Mouse (Mus musculus) heart, embryonic 15.5 days (tissue): ENCODE data around the gene Camta1. TPM values are rescaled to one million over a fixed set of nuclear protein-coding genes. Genes with fewer than 3 reads are reported as not detected.

Source experiments
- ATAC-seq: fragments of 200-750 bp; cut with Nextera tagmentation; replicated peaks from 2 replicates; pipeline ENCODE4 v1.8.0; 2017; ENCODE audit warnings: low read depth, moderate TSS enrichment; ENCODE audit not compliant: insufficient number of reproducible peaks, insufficient read depth, low FRiP score
- H3K27ac ChIP-seq: fragments of 300-500 bp; sonication (generic); 2 replicates; pipeline ENCODE4 v1.5.1; 2015; ENCODE audit warnings: mild to moderate bottlenecking, inconsistent platforms
- H3K27me3 ChIP-seq: fragments of 300-500 bp; sonication (generic); 2 replicates; pipeline ENCODE4 v1.6.1; 2015; ENCODE audit warnings: inconsistent platforms
- H3K36me3 ChIP-seq: fragments of 300-500 bp; sonication (generic); 2 replicates; pipeline ENCODE4 v1.6.1; 2015; ENCODE audit warnings: mild to moderate bottlenecking, inconsistent platforms
- H3K4me1 ChIP-seq: fragments of 300-500 bp; sonication (generic); replicated peaks from 2 replicates; pipeline ENCODE4 v1.6.1; 2015; ENCODE audit warnings: inconsistent platforms
- H3K4me2 ChIP-seq: fragments of 300-500 bp; sonication (generic); 2 replicates; pipeline ENCODE4 v1.6.1; 2015; ENCODE audit warnings: inconsistent platforms, mild to moderate bottlenecking, moderate library complexity
- H3K4me3 ChIP-seq: fragments of 300-500 bp; sonication (generic); 2 replicates; pipeline ENCODE4 v1.5.1; 2015; ENCODE audit warnings: mild to moderate bottlenecking, inconsistent platforms
- H3K9ac ChIP-seq: fragments of 300-500 bp; sonication (generic); 2 replicates; pipeline ENCODE4 v1.6.1; 2015; ENCODE audit warnings: mild to moderate bottlenecking, inconsistent platforms
- H3K9me3 ChIP-seq: fragments of 300-500 bp; sonication (generic); replicated peaks from 2 replicates; pipeline ENCODE4 v1.6.1; 2016; ENCODE audit warnings: inconsistent platforms
- WGBS: fragments of 180-500 bp; shearing (Covaris S2); methylation state at CpG from one replicate; pipeline ENCODE4 v1.1.7; 2015; ENCODE audit warnings: mixed read lengths; 5-methylcytosine and 5-hydroxymethylcytosine counted together
- polyA plus RNA-seq: library from polyadenylated mRNA; unstranded; fragments of >200 nt; fragmentation: Nextera tagmentation; extraction: Ambion mirVana; gene quantifications from 2 replicates; pipeline ENCODE4 v1.2.1, GENCODE M21; 2015

The Camta1 gene
- polyA plus RNA-seq, 1 experiment from 2014 or later: 165 TPM

- H3K36me3 ChIP-seq: no peaks in the 10 kb centered on the region
- H3K27ac ChIP-seq: no peak overlapping the region
- H3K4me2 ChIP-seq: no peak overlapping the region
- H3K9me3 ChIP-seq: no peaks in the 10 kb centered on the region
- no peak for ATAC-seq
- H3K27me3 ChIP-seq: no peaks in the 10 kb centered on the region
- no peak overlapping the region for H3K9ac ChIP-seq
- no peaks in the 10 kb centered on the region for H3K4me1 ChIP-seq
- no peak overlapping the region for H3K4me3 ChIP-seq
- 57% methylated on average over 7 of the region's 7 CpGs for WGBS
These were observed 268.6 kb downstream of the Camta1 start for GRCm38 (mm10) chr4:151593042-151593441.

DNA sequence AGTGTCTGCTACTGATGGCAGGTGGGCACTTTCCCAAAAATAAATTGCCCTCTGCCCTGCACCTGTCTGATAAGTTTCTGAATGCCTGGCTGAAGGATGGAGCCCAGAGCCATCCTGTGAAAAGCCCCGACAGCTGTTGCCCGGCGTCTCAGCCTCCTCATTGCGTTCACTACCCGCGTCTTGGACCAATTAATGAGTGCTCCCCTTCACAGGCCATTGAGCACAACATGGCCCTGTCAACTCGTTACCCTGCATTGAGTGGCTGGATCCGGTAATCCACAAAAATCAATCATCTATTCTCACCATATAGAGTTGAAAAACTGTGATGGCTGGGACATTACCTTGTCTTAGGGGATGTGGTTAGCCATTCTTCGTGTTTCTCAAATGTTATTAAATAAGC is 275.6 kb downstream of the Camta1 start:
- no peaks in the 10 kb centered on the region for H3K36me3 ChIP-seq
- H3K9ac ChIP-seq: no peak overlapping the region
- H3K27ac ChIP-seq: no peak overlapping the region
- WGBS: 72% methylated on average over 9 of the region's 9 CpGs
- H3K4me2 ChIP-seq: no peak overlapping the region
- no peaks in the 10 kb centered on the region for H3K9me3 ChIP-seq
- no peak overlapping the region for H3K4me3 ChIP-seq
- H3K4me1 ChIP-seq: no peaks in the 10 kb centered on the region
- no peak for ATAC-seq
- H3K27me3 ChIP-seq: no peaks in the 10 kb centered on the region

GRCm38 (mm10) chr4:151577961-151578360 is 283.7 kb downstream of the Camta1 start:
- Histone ChIP-seq H3K27me3 (no peaks in the 10 kb centered on the region), H3K36me3 (no peaks in the 10 kb centered on the region), H3K4me1 (no peaks in the 10 kb centered on the region), H3K9ac (no peak overlapping the region), H3K27ac (no peak overlapping the region), H3K9me3 (no peaks in the 10 kb centered on the region), H3K4me2 (no peak overlapping the region), H3K4me3 (no peak overlapping the region)
- 65% methylated on average over 3 of the region's 3 CpGs for WGBS
- ATAC-seq: no peak

- H3K4me1 ChIP-seq: no peaks in the 10 kb centered on the region
- no peak overlapping the region for H3K4me3 ChIP-seq
- no peak for ATAC-seq
- no peaks in the 10 kb centered on the region for H3K27me3 ChIP-seq
- H3K9me3 ChIP-seq: no peaks in the 10 kb centered on the region
- H3K27ac ChIP-seq: no peak overlapping the region
- H3K36me3 ChIP-seq: no peaks in the 10 kb centered on the region
- no peak overlapping the region for H3K4me2 ChIP-seq
- WGBS: 67% methylated on average over 15 of the region's 15 CpGs
- no peak overlapping the region for H3K9ac ChIP-seq
These were observed 285.2 kb downstream of the Camta1 start for GRCm38 (mm10) chr4:151576291-151577108.

DNA sequence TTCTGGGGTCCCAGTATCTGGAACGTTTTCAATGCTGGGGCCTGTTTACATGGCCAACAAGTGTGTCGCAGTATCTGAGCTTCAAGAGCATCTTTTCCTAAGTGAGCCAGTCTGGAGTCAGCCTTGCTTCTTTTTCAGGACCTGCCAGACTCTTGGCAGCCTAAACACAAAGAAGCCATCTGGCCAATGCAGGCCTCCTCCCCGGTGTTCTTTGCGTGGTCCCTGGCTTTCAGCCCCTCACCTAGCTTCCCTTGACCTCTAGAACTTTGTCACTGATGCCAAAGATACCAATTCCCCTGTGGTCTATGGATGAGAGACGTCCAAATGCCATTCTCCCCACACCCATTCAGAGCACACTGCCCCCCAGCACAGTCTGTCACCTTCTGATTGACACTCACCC is 289.0 kb downstream of the Camta1 start:
- no peak overlapping the region for H3K4me2 ChIP-seq
- no peak for ATAC-seq

DNA sequence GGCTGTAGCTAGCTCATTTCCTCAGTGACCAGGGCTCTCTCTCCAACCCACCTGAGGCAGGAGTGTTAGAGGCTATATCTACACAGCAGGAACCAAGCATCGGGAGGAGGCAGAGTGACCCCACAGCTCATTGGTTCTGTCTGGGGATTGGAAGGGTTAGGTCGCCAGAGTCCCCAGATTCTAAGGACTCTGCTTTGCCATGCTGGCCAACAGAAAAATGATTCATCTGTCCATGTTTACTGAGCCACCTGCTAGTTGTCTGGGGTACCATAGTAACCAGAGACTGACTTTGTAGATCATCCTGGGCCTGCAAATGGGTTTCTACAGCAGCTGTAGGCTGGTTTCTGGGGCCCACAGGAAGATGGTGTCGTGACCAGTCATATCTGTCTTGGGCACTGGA is 292.1 kb downstream of the Camta1 start:
- 66% methylated on average over 3 of the region's 3 CpGs for WGBS
- no peaks in the 10 kb centered on the region for H3K9me3 ChIP-seq
- H3K4me2 ChIP-seq: no peak overlapping the region
- no peaks in the 10 kb centered on the region for H3K4me1 ChIP-seq
- no peak overlapping the region for H3K9ac ChIP-seq
- no peaks in the 10 kb centered on the region for H3K27me3 ChIP-seq
- H3K4me3 ChIP-seq: no peak overlapping the region
- no peak for ATAC-seq
- no peaks in the 10 kb centered on the region for H3K36me3 ChIP-seq
- no peak overlapping the region for H3K27ac ChIP-seq

More for the DNA sequence above, 289.0 kb downstream of the Camta1 start:
- Histone ChIP-seq H3K27ac (no peak overlapping the region), H3K4me3 (no peak overlapping the region), H3K9ac (no peak overlapping the region), H3K27me3 (no peaks in the 10 kb centered on the region), H3K9me3 (no peaks in the 10 kb centered on the region), H3K4me1 (no peaks in the 10 kb centered on the region), H3K36me3 (no peaks in the 10 kb centered on the region)
- 59% methylated on average over 5 of the region's 5 CpGs for WGBS

DNA sequence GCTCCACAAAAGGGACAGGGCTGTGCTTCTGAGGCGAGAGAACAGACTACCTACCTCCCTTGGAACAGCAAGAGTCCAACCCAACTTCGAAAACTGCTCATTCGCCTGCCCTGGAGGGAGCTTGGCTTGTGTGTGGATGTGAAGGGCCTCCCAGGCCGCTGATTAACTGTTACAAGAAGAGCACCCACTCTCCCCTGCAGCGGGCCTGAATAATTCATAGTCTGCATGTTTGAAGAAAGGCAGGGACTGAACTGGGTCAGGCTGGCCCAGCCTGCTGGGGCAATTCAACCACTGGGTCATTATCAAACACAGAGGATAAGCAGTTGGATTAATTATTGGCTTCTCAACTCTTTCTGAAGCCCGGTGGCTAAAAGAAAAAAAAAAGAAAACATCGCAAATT is 292.8 kb downstream of the Camta1 start:
- no peak for ATAC-seq
- WGBS: 59% methylated on average over 7 of the region's 7 CpGs

GRCm38 (mm10) chr4:151567105-151567504 is 294.6 kb downstream of the Camta1 start:
- no peak for ATAC-seq
- Histone ChIP-seq H3K4me3 (no peak overlapping the region), H3K9ac (no peak overlapping the region), H3K4me1 (no peaks in the 10 kb centered on the region), H3K27me3 (no peaks in the 10 kb centered on the region), H3K9me3 (no peaks in the 10 kb centered on the region), H3K36me3 (no peaks in the 10 kb centered on the region), H3K27ac (no peak overlapping the region), H3K4me2 (no peak overlapping the region)
- WGBS: 70% methylated on average over 4 of the region's 4 CpGs

More for the DNA sequence above, 292.8 kb downstream of the Camta1 start:
- Histone ChIP-seq H3K9ac (no peak overlapping the region), H3K36me3 (no peaks in the 10 kb centered on the region), H3K27me3 (no peaks in the 10 kb centered on the region), H3K4me1 (no peaks in the 10 kb centered on the region), H3K9me3 (no peaks in the 10 kb centered on the region), H3K27ac (no peak overlapping the region), H3K4me2 (no peak overlapping the region), H3K4me3 (no peak overlapping the region)

DNA sequence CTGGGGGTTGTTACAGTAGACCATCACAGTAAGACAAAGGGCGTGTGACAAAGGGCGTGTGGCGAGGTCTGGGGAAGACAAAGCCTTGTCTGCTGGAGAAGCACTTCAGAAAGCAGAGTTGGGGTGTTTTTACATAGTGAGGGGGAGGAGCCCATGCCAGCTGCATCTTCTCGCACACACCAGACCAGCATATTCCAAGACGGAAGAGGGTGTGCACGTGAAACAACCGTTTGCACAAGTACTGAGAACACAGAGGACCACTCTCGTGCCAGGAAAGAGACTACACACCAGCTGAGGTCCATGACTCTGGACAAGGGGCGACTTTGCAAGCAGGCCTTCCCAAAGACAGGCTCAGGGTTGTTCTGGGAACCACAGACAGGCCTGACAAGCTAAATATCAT is 306.2 kb downstream of the Camta1 start:
- H3K9me3 ChIP-seq: no peaks in the 10 kb centered on the region
- H3K4me3 ChIP-seq: no peak overlapping the region
- no peak overlapping the region for H3K27ac ChIP-seq
- no peak for ATAC-seq
- H3K4me2 ChIP-seq: no peak overlapping the region
- H3K36me3 ChIP-seq: no peaks in the 10 kb centered on the region
- H3K4me1 ChIP-seq: peaks cover 7% of the 10 kb centered on the region
- H3K9ac ChIP-seq: no peak overlapping the region
- WGBS: 76% methylated on average over 9 of the region's 9 CpGs
- H3K27me3 ChIP-seq: no peaks in the 10 kb centered on the region

DNA sequence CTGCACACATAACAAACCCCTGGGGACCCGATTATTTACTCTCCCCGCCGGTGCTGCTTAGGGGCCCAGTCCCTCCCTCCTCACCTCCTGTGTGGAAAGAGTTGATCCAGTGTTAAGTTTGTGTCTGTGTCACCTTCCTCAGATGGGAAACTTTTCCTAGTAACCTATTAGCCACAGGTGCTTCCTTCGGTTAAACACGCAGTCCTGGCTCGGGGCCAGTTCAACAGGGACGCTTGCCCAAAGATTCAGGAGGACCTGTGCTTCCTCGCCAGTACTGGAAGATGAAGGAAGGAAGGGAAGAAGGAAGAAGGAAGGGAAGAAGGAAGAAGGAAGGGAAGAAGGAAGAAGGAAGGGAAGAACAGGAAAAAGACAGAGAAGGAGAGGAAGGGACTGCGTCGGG is 312.2 kb downstream of the Camta1 start:
- Histone ChIP-seq H3K36me3 (no peaks in the 10 kb centered on the region), H3K4me2 (no peak overlapping the region), H3K9ac (no peak overlapping the region), H3K27me3 (no peaks in the 10 kb centered on the region), H3K27ac (no peak overlapping the region), H3K4me1 (no peaks in the 10 kb centered on the region), H3K4me3 (no peak overlapping the region), H3K9me3 (no peaks in the 10 kb centered on the region)
- ATAC-seq: no peak
- WGBS: 68% methylated on average over 10 of the region's 10 CpGs

GRCm38 (mm10) chr4:151545452-151545851 is 316.2 kb downstream of the Camta1 start:
- Histone ChIP-seq H3K4me1 (peaks cover 5% of the 10 kb centered on the region), H3K9ac (no peak overlapping the region), H3K9me3 (no peaks in the 10 kb centered on the region), H3K27me3 (no peaks in the 10 kb centered on the region), H3K4me2 (no peak overlapping the region), H3K27ac (no peak overlapping the region), H3K4me3 (no peak overlapping the region), H3K36me3 (no peaks in the 10 kb centered on the region)
- 70% methylated on average over 3 of the region's 3 CpGs for WGBS
- ATAC-seq: no peak

DNA sequence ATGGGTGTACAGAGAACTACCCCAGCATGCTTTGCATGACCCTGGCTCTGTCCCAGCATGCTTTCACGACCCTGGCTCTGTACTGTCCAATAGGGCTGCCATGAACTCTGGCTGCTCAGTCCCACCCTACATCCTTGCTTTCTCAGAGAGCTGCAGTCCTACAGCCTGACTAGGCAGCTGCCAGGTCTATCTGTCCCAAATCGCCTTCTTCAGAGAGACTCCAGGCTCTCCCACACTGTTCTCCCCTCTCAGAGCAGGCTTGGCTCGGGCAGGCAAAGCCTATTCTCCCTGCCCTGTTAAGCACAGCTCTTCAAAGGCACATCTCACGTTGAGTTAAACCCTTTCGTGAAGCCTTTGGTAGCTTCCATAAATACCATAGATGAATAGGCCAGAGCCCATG is 317.5 kb downstream of the Camta1 start:
- Histone ChIP-seq H3K27me3 (no peaks in the 10 kb centered on the region), H3K4me1 (peaks cover 11% of the 10 kb centered on the region), H3K4me3 (no peak overlapping the region), H3K27ac (no peak overlapping the region), H3K36me3 (no peaks in the 10 kb centered on the region), H3K9ac (no peak overlapping the region), H3K9me3 (no peaks in the 10 kb centered on the region), H3K4me2 (no peak overlapping the region)
- no peak for ATAC-seq
- WGBS: 50% methylated on average over 5 of the region's 5 CpGs
